ENCODE assay signal across 9 mouse cellular contexts in genomic region chr16:22119524-22119923, GRCm38 (mm10). TPM values are rescaled to one million over a fixed set of nuclear protein-coding genes. Genes with fewer than 3 reads are reported as not detected.
DNase-seq lines count a peak whose midpoint lies in the region; ATAC-seq and TF ChIP-seq lines count a peak whose summit lies in the region.
"Had no signal": no experiment of that assay in that cellular context is flagged by ENCODE, and none has a peak within 500 bp of the region (broad histone marks: within the 10 kb centered on the region; RNA-seq: fewer than 3 reads in every experiment).

No protein-coding gene starts in this region.

- WGBS in liver, embryonic 15.5 days (ENCODE audit: insufficient replicate concordance) = 38% methylated on average over 15 of the region's 15 CpGs
- 65% methylated on average over 15 of the region's 15 CpGs for whole genome bisulfite sequencing in liver, embryonic 11.5 days

- H3K27me3 ChIP-seq in liver, embryonic 15.5 days = no peaks in the 10 kb centered on the region
- H3K27me3 ChIP-seq in liver, embryonic 11.5 days (replicated peaks; ENCODE audit: control insufficient read depth, insufficient read depth, low read length) = no peaks in the 10 kb centered on the region
- H3K27me3 ChIP-seq: midbrain, embryonic 12.5 days had no signal

- no peak for ATAC-seq in liver, embryonic 15.5 days (ENCODE audit: insufficient read depth)
- ATAC-seq in liver, embryonic 11.5 days (replicated peaks; ENCODE audit: low FRiP score) = no peak
- peak; percentile 58 to 59; a peak in 3 of 4 replicates for ATAC-seq in hematopoietic stem cell, adult 5-6 weeks (replicated peaks in 1 of 2; ENCODE audit: insufficient read depth in 1 of 2, low FRiP score in 2 of 2, low TSS enrichment in 1 of 2, low read depth in 1 of 2, poor library complexity in 2 of 2, severe bottlenecking in 2 of 2)
- peak; percentile 65; the same call in 1 of the 2 replicates for ATAC-seq in neutrophil, adult 5-6 weeks (ENCODE audit: extremely low read depth, insufficient number of reproducible peaks, low FRiP score, poor library complexity, severe bottlenecking)

- H3K27ac ChIP-seq in liver, embryonic 15.5 days (replicated peaks) = no peak overlapping the region
- no peak overlapping the region for H3K27ac ChIP-seq in liver, embryonic 11.5 days (ENCODE audit: low read depth, low read length)
- no peak overlapping the region; the same call in 1 of the 2 replicates for H3K27ac ChIP-seq in layer of hippocampus, adult 2 months
- H3K27ac ChIP-seq: midbrain, embryonic 12.5 days had no signal

- no peak for DNase-seq in liver, embryonic 11.5 days (ENCODE audit: low spot score)
- peak; percentile 26 for DNase-seq in brain, adult 2 months (ENCODE audit: low read depth, low spot score)
- DNase-seq in ovary, adult 18-20 months (ENCODE audit: low spot score) = no peak
- no peak for DNase-seq in layer of hippocampus, adult 2 months (ENCODE audit: low spot score in 2 of 2)
- DNase-seq: gastrocnemius, postnatal 14 days had no signal

- H3K4me1 ChIP-seq in liver, embryonic 15.5 days (replicated peaks) = peaks cover 4% of the 10 kb centered on the region; the same call in 1 of the 2 replicates
- 0 out of 2 replicates have a peak, but pooled peaks cover 3% of the 10 kb centered on the region for H3K4me1 ChIP-seq in liver, embryonic 11.5 days (replicated peaks; ENCODE audit: control insufficient read depth, insufficient read depth, low read length)
- H3K4me1 ChIP-seq: midbrain, embryonic 12.5 days had no signal

- 0 out of 2 replicates have a peak overlapping the region, but pooled peaks have one; percentile 8 for H3K4me2 ChIP-seq in liver, embryonic 15.5 days
- no peak overlapping the region for H3K4me2 ChIP-seq in liver, embryonic 11.5 days
- H3K4me2 ChIP-seq: midbrain, embryonic 12.5 days had no signal

- no peaks in the 10 kb centered on the region for H3K36me3 ChIP-seq in liver, embryonic 15.5 days (replicated peaks)
- H3K36me3 ChIP-seq in liver, embryonic 11.5 days (ENCODE audit: control insufficient read depth, insufficient read depth, low read length) = no peaks in the 10 kb centered on the region
- H3K36me3 ChIP-seq: midbrain, embryonic 12.5 days had no signal

- no peak overlapping the region for H3K4me3 ChIP-seq in liver, embryonic 15.5 days (replicated peaks)
- H3K4me3 ChIP-seq in liver, embryonic 11.5 days (ENCODE audit: low read depth, low read length) = no peak overlapping the region
- H3K4me3 ChIP-seq in layer of hippocampus, adult 2 months = no peak overlapping the region
- H3K4me3 ChIP-seq: midbrain, embryonic 12.5 days had no signal

- no peaks in the 10 kb centered on the region for H3K9me3 ChIP-seq in liver, embryonic 15.5 days (replicated peaks)
- no peaks in the 10 kb centered on the region for H3K9me3 ChIP-seq in liver, embryonic 11.5 days (ENCODE audit: control insufficient read depth, low read length)
- H3K9me3 ChIP-seq: midbrain, embryonic 12.5 days had no signal

- no peak for TF ChIP-seq CTCF in layer of hippocampus, adult 2 months (conservative IDR thresholded peaks at IDR 0.05)

- no peak overlapping the region for H3K9ac ChIP-seq in liver, embryonic 15.5 days
- H3K9ac ChIP-seq in liver, embryonic 11.5 days (ENCODE audit: low read depth, low read length) = no peak overlapping the region
- H3K9ac ChIP-seq: midbrain, embryonic 12.5 days had no signal

RNA-seq across cellular contexts. Expression of gene Igf2bp2, which starts 43.6 kb away (rescaled TPM):
- polyA plus RNA-seq in liver, embryonic 15.5 days (2015; fragmentation: Nextera tagmentation; extraction: Ambion mirVana) = 8.4 and 8.7 TPM in 2 replicates
- polyA plus RNA-seq in liver, embryonic 11.5 days (2014; fragmentation: Nextera tagmentation; extraction: Ambion mirVana) = 75.1 and 77.1 TPM in 2 replicates
- 1.8 and 2.8 TPM in 2 replicates for total RNA-seq in hematopoietic stem cell, adult 5-6 weeks (2017)
- total RNA-seq in neutrophil, adult 5-6 weeks (2017) = 0.47 and 0.61 TPM in 2 replicates
- total RNA-seq in layer of hippocampus, adult 2 months (2021) = under 1 TPM; 0.27 to 0.54 TPM

Comparison
In these comparisons a context has a peak if more than half of its experiments do, and no peak if none do; other contexts are left out.
1. ATAC-seq: peak in hematopoietic stem cell, adult 5-6 weeks (2 of 2) and neutrophil, adult 5-6 weeks (single experiment); none in liver, embryonic 15.5 days (single experiment) and liver, embryonic 11.5 days (single experiment).